Mouse (Mus musculus) heart, postnatal 0 days (tissue): ENCODE results near the gene Astn2. TPM values are rescaled to one million over a fixed set of nuclear protein-coding genes. Genes with fewer than 3 reads are reported as not detected.

Source experiments
- ATAC-seq: fragments of 200-750 bp; cut with Nextera tagmentation; 2 replicates; pipeline ENCODE4 v1.8.0; 2017; ENCODE audit warnings: low read depth, moderate number of reproducible peaks, moderate library complexity; ENCODE audit not compliant: insufficient read depth
- DNase-seq: peaks from one replicate; pipeline ENCODE4 v3.0.0-alpha.2; 2016; ENCODE audit warnings: low spot score
- H3K27ac ChIP-seq: fragments of 300-500 bp; sonication (generic); 2 replicates; pipeline ENCODE4 v1.5.1; 2014; ENCODE audit warnings: low read depth, mild to moderate bottlenecking
- H3K27me3 ChIP-seq: fragments of 300-500 bp; sonication (generic); 2 replicates; pipeline ENCODE4 v1.6.1; 2014; ENCODE audit warnings: low read length, mixed read lengths; ENCODE audit not compliant: control insufficient read depth, insufficient read depth
- H3K36me3 ChIP-seq: fragments of 300-500 bp; sonication (generic); replicated peaks from 2 replicates; pipeline ENCODE4 v1.6.1; 2014; ENCODE audit warnings: low read length, mixed read lengths; ENCODE audit not compliant: control insufficient read depth, insufficient read depth
- H3K4me1 ChIP-seq: fragments of 300-500 bp; sonication (generic); 2 replicates; pipeline ENCODE4 v1.6.1; 2014; ENCODE audit warnings: antibody characterized with exemption; ENCODE audit not compliant: control insufficient read depth, insufficient read depth
- H3K4me2 ChIP-seq: fragments of 300-500 bp; sonication (generic); 2 replicates; pipeline ENCODE4 v1.6.1; 2014; ENCODE audit warnings: low read depth, mild to moderate bottlenecking, low read length, moderate library complexity
- H3K4me3 ChIP-seq: fragments of 300-500 bp; sonication (generic); 2 replicates; pipeline ENCODE4 v1.5.1; 2014; ENCODE audit warnings: low read depth, low read length
- H3K9ac ChIP-seq: fragments of 300-500 bp; sonication (generic); replicated peaks from 2 replicates; pipeline ENCODE4 v1.6.1; 2014; ENCODE audit warnings: low read depth, low read length, mixed read lengths
- H3K9me3 ChIP-seq: fragments of 300-500 bp; sonication (generic); replicated peaks from 2 replicates; pipeline ENCODE4 v1.6.1; 2016; ENCODE audit warnings: low read length; ENCODE audit not compliant: control insufficient read depth
- CTCF ChIP-seq: IDR thresholded peaks from 2 replicates; pipeline ENCODE4 v1.5.1; 2016; ENCODE audit warnings: antibody characterized with exemption, control low read depth, low read depth
- EP300 ChIP-seq: IDR thresholded peaks from 2 replicates; pipeline ENCODE4 v1.6.1; 2016; ENCODE audit warnings: antibody characterized with exemption, low read depth
- WGBS: fragments of 180-500 bp; shearing (Covaris S2); extraction: QIAGEN DNeasy Blood & Tissue Kit; methylation state at CpG from one replicate; pipeline ENCODE4 v1.1.7; 2014; 5-methylcytosine and 5-hydroxymethylcytosine counted together
- polyA plus RNA-seq: library from polyadenylated mRNA; unstranded; fragments of >200 nt; fragmentation: Nextera tagmentation; extraction: Ambion mirVana; gene quantifications from 2 replicates; pipeline ENCODE4 v1.2.1, GENCODE M21; 2015
- total RNA-seq: library from RNA; depleted of rRNA; stranded (reverse); fragments of >200 nt; gene quantifications from 2 replicates; pipeline ENCODE4 v1.2.3, GENCODE M21; 2014; ENCODE audit warnings: low replicate concordance

Astn2 gene
- total and polyA plus RNA-seq, 2 experiments from 2014 or later, result 0.25 to 3.7 TPM

DNA sequence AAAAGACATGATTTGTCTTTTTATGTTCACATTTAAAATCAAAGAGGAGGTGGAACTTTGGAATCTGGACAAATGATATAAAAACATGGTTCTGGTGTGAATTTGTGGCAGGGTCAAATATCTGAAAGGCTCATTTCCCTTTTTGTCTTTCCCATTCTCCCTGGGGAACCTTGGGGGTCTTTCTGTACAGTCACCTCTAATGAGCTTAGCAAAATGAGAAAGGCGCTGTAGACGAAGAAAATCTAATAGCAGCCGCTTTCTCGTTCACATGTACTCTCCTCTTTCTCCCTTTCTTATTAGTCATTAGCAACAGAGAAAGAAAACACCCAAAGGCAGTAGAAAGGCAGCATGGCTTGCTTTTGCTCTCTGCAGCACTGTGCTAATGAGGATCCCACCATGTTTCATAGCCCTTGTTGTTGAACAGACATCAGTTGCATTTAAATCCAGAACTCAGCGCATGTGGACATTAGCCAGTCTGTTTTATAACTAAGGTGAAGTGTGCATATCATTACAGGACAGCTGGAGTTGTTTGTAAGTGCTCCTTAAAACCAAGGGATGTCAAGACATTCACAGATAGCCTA lies 737.3 kb downstream of the Astn2 start:
- H3K4me2 ChIP-seq, result no peak overlapping the region
- ATAC-seq (no peak), DNase-seq (no peak)
- H3K9me3 ChIP-seq, result no peaks in the 10 kb centered on the region
- H3K27me3 ChIP-seq, result no peaks in the 10 kb centered on the region
- TF ChIP-seq CTCF (no peak), EP300 (no peak)
- H3K9ac ChIP-seq, result no peak overlapping the region
- H3K27ac ChIP-seq, result no peak overlapping the region
- H3K4me3 ChIP-seq, result no peak overlapping the region
- WGBS, result 84% methylated on average over 5 of the region's 5 CpGs
- no peaks in the 10 kb centered on the region for H3K36me3 ChIP-seq
- H3K4me1 ChIP-seq, result peaks cover 8% of the 10 kb centered on the region; the same call in 1 of the 2 replicates

DNA sequence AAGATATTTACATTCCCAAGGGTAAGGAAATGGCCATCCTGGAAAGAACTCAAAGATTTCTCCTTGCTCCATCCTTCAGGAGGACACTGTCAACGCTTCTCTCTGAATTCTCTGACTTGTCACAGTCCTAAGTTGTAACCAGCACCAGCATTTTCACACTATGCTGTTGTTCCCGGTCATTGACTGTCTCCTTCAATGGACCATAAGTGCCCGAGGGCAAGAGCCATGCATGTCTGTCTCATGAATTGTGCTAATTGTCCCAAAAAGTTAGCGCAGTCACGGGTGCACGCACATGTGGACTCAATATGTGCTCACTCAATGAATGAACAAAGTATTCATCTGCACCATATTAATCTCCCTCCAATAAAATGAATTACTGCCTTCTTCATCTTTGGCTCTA lies 741.2 kb downstream of the Astn2 start:
- WGBS, result 83% methylated on average over 6 of the region's 6 CpGs
- Histone ChIP-seq H3K27ac (no peak overlapping the region), H3K4me2 (no peak overlapping the region), H3K4me3 (no peak overlapping the region), H3K36me3 (no peaks in the 10 kb centered on the region), H3K9me3 (no peaks in the 10 kb centered on the region), H3K9ac (no peak overlapping the region), H3K4me1 (no peaks in the 10 kb centered on the region), H3K27me3 (no peaks in the 10 kb centered on the region)
- TF ChIP-seq CTCF (no peak), EP300 (no peak)
- ATAC-seq (no peak), DNase-seq (no peak)

DNA sequence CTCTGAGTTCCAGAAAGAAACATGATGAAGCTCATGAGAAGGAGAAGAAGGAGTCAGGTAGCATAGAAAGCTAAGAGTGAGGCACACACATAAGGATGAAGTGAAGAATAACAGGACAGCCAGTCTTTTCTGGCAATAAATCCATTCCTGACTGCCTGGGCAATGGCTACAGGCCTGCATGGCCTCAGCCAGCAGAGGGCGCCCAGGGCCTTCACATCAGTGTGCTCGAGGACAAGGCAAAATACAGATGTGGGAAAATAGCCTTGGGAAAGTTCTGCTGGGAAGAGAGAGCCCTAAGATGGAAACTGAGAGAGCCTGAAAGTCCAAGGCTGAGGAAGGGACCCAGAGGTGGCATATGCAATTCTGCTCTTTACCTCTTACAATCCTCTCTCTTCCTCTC lies 749.7 kb downstream of the Astn2 start:
- ATAC-seq (peak; percentile 75), DNase-seq (peak; percentile 84)
- H3K27me3 ChIP-seq, result no peaks in the 10 kb centered on the region
- no peak overlapping the region for H3K4me3 ChIP-seq
- H3K36me3 ChIP-seq, result no peaks in the 10 kb centered on the region
- no peak overlapping the region for H3K9ac ChIP-seq
- WGBS, result 0% methylated on average over 2 of the region's 2 CpGs
- no peak overlapping the region for H3K4me2 ChIP-seq
- TF ChIP-seq EP300 (no peak), CTCF (peak; percentile 99)
- peaks cover 10% of the 10 kb centered on the region; the same call in 1 of the 2 replicates for H3K4me1 ChIP-seq
- no peaks in the 10 kb centered on the region for H3K9me3 ChIP-seq
- H3K27ac ChIP-seq, result no peak overlapping the region

DNA sequence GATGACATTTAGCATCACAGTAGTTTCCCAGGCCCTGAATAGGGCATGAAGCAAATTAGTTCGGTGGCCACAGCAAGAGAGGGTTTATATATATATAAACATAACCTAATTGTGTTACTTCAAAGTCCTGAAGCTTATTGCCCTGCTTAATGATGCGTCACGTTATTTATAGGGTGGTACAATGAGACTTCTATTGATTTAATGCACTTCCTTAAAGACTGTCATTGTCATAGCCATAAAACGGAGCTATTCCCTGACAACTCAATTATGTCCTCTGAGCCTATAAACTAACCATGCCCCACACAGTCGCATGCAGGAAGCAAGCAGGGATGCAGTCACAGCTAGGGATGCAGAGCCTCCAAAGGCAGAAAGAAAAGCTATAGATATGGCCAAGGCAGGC lies 761.8 kb downstream of the Astn2 start:
- WGBS, result 84% methylated on average over 5 of the region's 5 CpGs
- Histone ChIP-seq H3K27me3 (no peaks in the 10 kb centered on the region), H3K9me3 (no peaks in the 10 kb centered on the region), H3K27ac (no peak overlapping the region), H3K36me3 (no peaks in the 10 kb centered on the region), H3K4me2 (no peak overlapping the region), H3K4me1 (no peaks in the 10 kb centered on the region), H3K4me3 (no peak overlapping the region), H3K9ac (no peak overlapping the region)
- DNase-seq, result no peak
- TF ChIP-seq EP300 (no peak), CTCF (no peak)
- ATAC-seq, result no peak

DNA sequence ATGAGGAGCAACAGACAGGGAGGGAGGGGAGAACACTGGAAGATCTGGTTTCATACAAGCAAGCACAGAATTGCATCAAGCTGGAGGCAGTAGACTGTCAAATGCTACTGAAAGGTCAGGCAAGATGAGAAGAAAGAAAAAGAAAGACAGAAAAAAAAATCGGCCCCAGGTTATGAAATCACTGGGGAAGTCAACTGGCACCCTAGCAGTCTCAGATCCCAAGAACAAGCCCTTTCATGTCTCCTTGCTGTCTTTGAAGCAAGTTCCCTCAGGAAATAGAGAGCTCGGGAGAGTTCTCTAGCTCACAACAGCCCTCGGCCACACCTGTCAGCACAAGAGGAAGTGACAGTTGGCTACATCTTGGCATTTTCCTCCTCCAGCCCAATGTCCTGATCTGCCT lies 766.2 kb downstream of the Astn2 start:
- WGBS, result 57% methylated on average over 3 of the region's 3 CpGs
- Histone ChIP-seq H3K9ac (no peak overlapping the region), H3K4me1 (no peaks in the 10 kb centered on the region), H3K4me3 (no peak overlapping the region), H3K9me3 (no peaks in the 10 kb centered on the region), H3K4me2 (no peak overlapping the region), H3K36me3 (no peaks in the 10 kb centered on the region), H3K27ac (no peak overlapping the region), H3K27me3 (no peaks in the 10 kb centered on the region)
- TF ChIP-seq CTCF (no peak), EP300 (no peak)
- no peak for ATAC-seq
- DNase-seq, result no peak

DNA sequence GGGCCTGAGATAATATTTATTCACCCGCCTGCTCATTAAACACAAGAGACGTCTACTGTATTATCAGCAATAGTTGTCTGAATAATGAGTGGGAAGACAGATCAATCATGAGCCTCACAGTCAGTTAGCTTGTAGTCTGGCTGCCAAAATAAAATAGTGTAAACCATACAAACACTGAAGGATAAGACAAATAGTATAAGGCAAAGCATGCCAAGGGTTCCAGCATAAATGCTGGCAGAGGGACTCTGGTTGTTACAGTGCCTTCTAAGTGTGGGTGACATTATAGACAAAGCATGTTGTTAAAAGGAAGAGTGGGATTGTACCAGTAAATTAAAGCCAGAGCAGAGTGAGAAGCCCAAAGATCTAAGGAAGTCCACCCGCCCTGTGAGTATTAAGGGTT lies 784.3 kb downstream of the Astn2 start:
- H3K27me3 ChIP-seq, result no peaks in the 10 kb centered on the region
- no peaks in the 10 kb centered on the region for H3K4me1 ChIP-seq
- TF ChIP-seq EP300 (no peak), CTCF (no peak)
- no peak overlapping the region for H3K27ac ChIP-seq
- 69% methylated on average over 3 of the region's 3 CpGs for WGBS
- ATAC-seq (no peak), DNase-seq (no peak)
- no peak overlapping the region for H3K4me3 ChIP-seq
- H3K9ac ChIP-seq, result no peak overlapping the region
- H3K36me3 ChIP-seq, result peaks cover 23% of the 10 kb centered on the region
- H3K4me2 ChIP-seq, result no peak overlapping the region
- H3K9me3 ChIP-seq, result no peaks in the 10 kb centered on the region
